Comparison of ENCODE assay signal across 23 mouse cellular contexts in the genomic region with DNA sequence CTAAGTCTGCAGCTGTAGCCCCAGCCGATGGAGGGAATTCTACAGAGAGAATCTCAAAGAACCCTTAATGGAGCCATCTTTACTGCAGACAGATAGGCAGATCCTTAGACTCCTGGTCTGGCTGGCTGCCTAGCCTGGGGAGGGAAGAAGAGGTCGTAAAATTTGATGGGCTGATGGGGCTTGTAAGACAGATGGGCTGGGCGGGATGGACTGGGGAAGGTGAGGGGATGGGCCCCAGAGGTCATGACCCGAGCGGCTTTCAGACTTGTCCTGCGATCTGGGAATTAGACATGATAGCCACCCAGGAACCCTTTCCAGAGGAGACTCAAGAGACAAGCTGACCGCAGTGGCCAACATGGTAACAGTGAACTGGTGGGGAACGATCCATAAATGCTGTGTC.
A peak's percentile ranks its signal among the peaks of the same experiment; 100 is the strongest.
DNase-seq lines count a peak whose midpoint lies in the region; ATAC-seq lines count a peak whose summit lies in the region.
"Had no signal": no experiment of that assay in that cellular context is flagged by ENCODE, and none has a peak within 500 bp of the region (broad histone marks: within the 10 kb centered on the region; RNA-seq: fewer than 3 reads in every experiment).

No protein-coding gene starts in this region.

- H3K9ac ChIP-seq in kidney, embryonic 15.5 days: no peak overlapping the region
- H3K9ac ChIP-seq: embryonic facial prominence, embryonic 15.5 days; heart, embryonic 15.5 days; hindbrain, embryonic 14.5 days had no signal

- DNase-seq in embryo, embryonic 10 days (ENCODE audit: low spot score): peak; percentile 58
- no peak for DNase-seq in embryo, embryonic 11 days
- no peak for DNase-seq in kidney, adult 9 months
- DNase-seq in ZHBTc4 (ENCODE audit: low read depth, low spot score): peak; percentile 24
- no peak for DNase-seq in limb, embryonic 10.5 days (ENCODE audit: low spot score)
- DNase-seq in spleen, adult 12 weeks (ENCODE audit: low spot score): no peak
- no peak for DNase-seq in right cerebral cortex, postnatal 4 days
- DNase-seq: adrenal gland, postnatal 10 days; B cell, adult 2 months; cerebellum, adult 18-20 months; cerebellum, postnatal 10 days; gastrocnemius, adult 2 months; gastrocnemius, postnatal 25 days had no signal

- H3K36me3 ChIP-seq in kidney, embryonic 15.5 days: no peaks in the 10 kb centered on the region
- no peaks in the 10 kb centered on the region for H3K36me3 ChIP-seq in limb, embryonic 10.5 days
- H3K36me3 ChIP-seq: embryonic facial prominence, embryonic 15.5 days; forebrain, embryonic 10.5 days; G1E; heart, embryonic 15.5 days; hindbrain, embryonic 10.5 days had no signal

- H3K4me1 ChIP-seq in kidney, embryonic 15.5 days: peaks cover 18% of the 10 kb centered on the region
- peaks cover 52% of the 10 kb centered on the region for H3K4me1 ChIP-seq in limb, embryonic 10.5 days

- no peak overlapping the region for H3K4me3 ChIP-seq in kidney, embryonic 15.5 days (replicated peaks)
- no peak overlapping the region for H3K4me3 ChIP-seq in limb, embryonic 10.5 days
- H3K4me3 ChIP-seq: embryonic facial prominence, embryonic 15.5 days; erythroblast, embryonic 14.5 days; forebrain, embryonic 10.5 days; gastrocnemius, adult 2 months; heart, embryonic 15.5 days; hindbrain, embryonic 10.5 days had no signal

- H3K9me3 ChIP-seq in kidney, embryonic 15.5 days (replicated peaks): no peaks in the 10 kb centered on the region
- H3K9me3 ChIP-seq in limb, embryonic 10.5 days (replicated peaks): no peaks in the 10 kb centered on the region
- H3K9me3 ChIP-seq: embryonic facial prominence, embryonic 15.5 days; forebrain, embryonic 10.5 days; G1E; heart, embryonic 15.5 days; hindbrain, embryonic 10.5 days had no signal

- 23% methylated on average over 8 of the region's 8 CpGs for WGBS in kidney, embryonic 15.5 days
- WGBS in limb, embryonic 10.5 days: 24% methylated on average over 8 of the region's 8 CpGs

- H3K27ac ChIP-seq in kidney, embryonic 15.5 days: peak overlapping the region; percentile 1; the same call in 1 of the 2 replicates
- 0 out of 2 replicates have a peak overlapping the region, but pooled peaks have one; percentile 36 for H3K27ac ChIP-seq in limb, embryonic 10.5 days
- H3K27ac ChIP-seq: embryonic facial prominence, embryonic 15.5 days; forebrain, embryonic 10.5 days; gastrocnemius, adult 2 months; heart, embryonic 15.5 days; hindbrain, embryonic 10.5 days; hindbrain, embryonic 14.5 days had no signal

- H3K4me2 ChIP-seq in kidney, embryonic 15.5 days: no peak overlapping the region
- H3K4me2 ChIP-seq: embryonic facial prominence, embryonic 15.5 days; heart, embryonic 15.5 days; hindbrain, embryonic 14.5 days had no signal

- no peak for ATAC-seq in kidney, embryonic 15.5 days (replicated peaks; ENCODE audit: low FRiP score)
- ATAC-seq: CD4-positive, CD25-positive, alpha-beta regulatory T cell, adult 4 months; forebrain, embryonic 14.5 days had no signal

- no peaks in the 10 kb centered on the region for H3K27me3 ChIP-seq in kidney, embryonic 15.5 days
- no peaks in the 10 kb centered on the region for H3K27me3 ChIP-seq in limb, embryonic 10.5 days (ENCODE audit: low read depth, poor library complexity, severe bottlenecking)
- H3K27me3 ChIP-seq: embryonic facial prominence, embryonic 15.5 days; heart, embryonic 15.5 days had no signal

Comparison
In these comparisons a context has a peak if more than half of its experiments do, and no peak if none do; other contexts are left out.
1. DNase-seq: peak in embryo, embryonic 10 days (single experiment) and ZHBTc4 (single experiment); none in embryo, embryonic 11 days (single experiment), kidney, adult 9 months (single experiment), limb, embryonic 10.5 days (single experiment), spleen, adult 12 weeks (single experiment) and right cerebral cortex, postnatal 4 days (single experiment).